Mouse (Mus musculus) embryonic facial prominence, embryonic 14.5 days (tissue): ENCODE results near the gene Col16a1. TPM values are rescaled to one million over a fixed set of nuclear protein-coding genes. Genes with fewer than 3 reads are reported as not detected.
A peak's percentile ranks its signal among the peaks of the same experiment; 100 is the strongest.

Source experiments
- ATAC-seq: fragments of 200-750 bp; cut with Nextera tagmentation; 2 replicates; pipeline ENCODE4 v1.8.0; 2017; ENCODE audit warnings: low read depth, moderate number of reproducible peaks, moderate TSS enrichment
- DNase-seq: peaks from one replicate; pipeline ENCODE4 v3.0.0-alpha.2; 2015; ENCODE audit warnings: low spot score
- H3K27ac ChIP-seq: fragments of 300-500 bp; sonication (generic); replicated peaks from 2 replicates; pipeline ENCODE4 v1.5.1; 2014; ENCODE audit warnings: low read depth, mild to moderate bottlenecking, low read length, moderate library complexity
- H3K27me3 ChIP-seq: fragments of 300-500 bp; sonication (generic); replicated peaks from 2 replicates; pipeline ENCODE4 v1.6.1; 2014; ENCODE audit warnings: low read length; ENCODE audit not compliant: control insufficient read depth, insufficient read depth
- H3K36me3 ChIP-seq: fragments of 300-500 bp; sonication (generic); 2 replicates; pipeline ENCODE4 v1.6.1; 2014; ENCODE audit warnings: low read length, mixed read lengths; ENCODE audit not compliant: control insufficient read depth, insufficient read depth
- H3K4me1 ChIP-seq: fragments of 300-500 bp; sonication (generic); 2 replicates; pipeline ENCODE4 v1.6.1; 2014; ENCODE audit warnings: antibody characterized with exemption, low read length; ENCODE audit not compliant: control insufficient read depth, insufficient read depth
- H3K4me2 ChIP-seq: fragments of 300-500 bp; sonication (generic); 2 replicates; pipeline ENCODE4 v1.6.1; 2014; ENCODE audit warnings: low read depth, mild to moderate bottlenecking, low read length, moderate library complexity, mixed read lengths
- H3K4me3 ChIP-seq: fragments of 300-500 bp; sonication (generic); 2 replicates; pipeline ENCODE4 v1.5.1; 2014; ENCODE audit warnings: low read depth, mild to moderate bottlenecking, low read length
- H3K9ac ChIP-seq: fragments of 300-500 bp; sonication (generic); 2 replicates; pipeline ENCODE4 v1.6.1; 2014; ENCODE audit warnings: low read depth, mild to moderate bottlenecking, low read length, moderate library complexity, mixed read lengths
- H3K9me3 ChIP-seq: fragments of 300-500 bp; sonication (generic); 2 replicates; pipeline ENCODE4 v1.6.1; 2016; ENCODE audit warnings: low read length; ENCODE audit not compliant: control insufficient read depth
- WGBS: fragments of 180-500 bp; shearing (Covaris S2); extraction: QIAGEN DNeasy Blood & Tissue Kit; methylation state at CpG from one replicate; pipeline ENCODE4 v1.1.7; 2014; 5-methylcytosine and 5-hydroxymethylcytosine counted together
- polyA plus RNA-seq: library from polyadenylated mRNA; unstranded; fragments of >200 nt; fragmentation: Nextera tagmentation; extraction: Ambion mirVana; gene quantifications from 2 replicates; pipeline ENCODE4 v1.2.1, GENCODE M21; 2014

Col16a1 gene
- polyA plus RNA-seq, 1 experiment from 2014 or later: 188 TPM

- DNase-seq (peak; percentile 89), ATAC-seq (no peak)
- no peaks in the 10 kb centered on the region for H3K9me3 ChIP-seq
- WGBS: 75% methylated on average over 7 of the region's 8 CpGs
- H3K27ac ChIP-seq: peak overlapping the region; percentile 54
- peak overlapping the region; percentile 80 for H3K4me2 ChIP-seq
- H3K4me3 ChIP-seq: peak overlapping the region; percentile 16
- H3K27me3 ChIP-seq: no peaks in the 10 kb centered on the region
- H3K9ac ChIP-seq: peak overlapping the region; percentile 74; the same call in 1 of the 2 replicates
- peaks cover 32% of the 10 kb centered on the region for H3K36me3 ChIP-seq
- peaks cover 50% of the 10 kb centered on the region for H3K4me1 ChIP-seq
Observed at GRCm38 (mm10) chr4:130050056-130050824, 2.6 kb downstream of the Col16a1 start.

DNA sequence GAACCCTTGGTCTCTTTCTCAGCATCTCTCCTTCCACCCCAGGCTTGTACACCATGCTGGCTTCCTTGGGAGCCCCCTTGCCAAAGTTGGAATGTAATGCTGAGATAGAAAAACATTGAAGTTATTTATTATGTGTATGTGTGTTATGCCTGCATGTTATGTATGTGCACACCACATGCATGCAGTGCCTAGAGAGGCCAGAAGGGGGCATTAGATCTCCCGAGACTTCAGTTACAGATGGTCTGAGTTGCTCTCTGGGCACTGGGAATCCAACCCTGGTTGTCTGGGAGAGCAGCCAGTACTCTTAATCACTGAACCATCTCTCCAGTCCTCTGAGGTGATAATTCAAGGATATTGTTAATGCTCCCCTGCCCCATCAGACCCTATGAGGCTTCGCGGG, 4.6 kb downstream of the Col16a1 start:
- Histone ChIP-seq H3K27ac (no peak overlapping the region), H3K9ac (no peak overlapping the region), H3K27me3 (no peaks in the 10 kb centered on the region), H3K36me3 (peaks cover 45% of the 10 kb centered on the region), H3K4me1 (peaks cover 30% of the 10 kb centered on the region), H3K9me3 (no peaks in the 10 kb centered on the region), H3K4me3 (no peak overlapping the region), H3K4me2 (no peak overlapping the region)
- DNase-seq (no peak), ATAC-seq (no peak)
- WGBS: 92% methylated on average over 3 of the region's 3 CpGs

- Histone ChIP-seq H3K4me1 (peaks cover 29% of the 10 kb centered on the region), H3K9me3 (no peaks in the 10 kb centered on the region), H3K9ac (no peak overlapping the region), H3K27me3 (no peaks in the 10 kb centered on the region), H3K27ac (no peak overlapping the region), H3K4me3 (no peak overlapping the region), H3K4me2 (no peak overlapping the region), H3K36me3 (peaks cover 52% of the 10 kb centered on the region)
- 80% methylated on average over 8 of the region's 9 CpGs for WGBS
- ATAC-seq: no peak
- DNase-seq: no peak
Observed at GRCm38 (mm10) chr4:130053111-130053510, 5.5 kb downstream of the Col16a1 start.

- Histone ChIP-seq H3K9me3 (no peaks in the 10 kb centered on the region), H3K4me1 (peaks cover 14% of the 10 kb centered on the region), H3K9ac (no peak overlapping the region), H3K27me3 (no peaks in the 10 kb centered on the region), H3K36me3 (peaks cover 67% of the 10 kb centered on the region), H3K27ac (peak overlapping the region; percentile 72), H3K4me2 (no peak overlapping the region), H3K4me3 (no peak overlapping the region)
- no peak for DNase-seq
- ATAC-seq: no peak
- WGBS: 27% methylated on average over 1 of the region's 1 CpGs
Observed at GRCm38 (mm10) chr4:130054727-130055126, 7.1 kb downstream of the Col16a1 start.

DNA sequence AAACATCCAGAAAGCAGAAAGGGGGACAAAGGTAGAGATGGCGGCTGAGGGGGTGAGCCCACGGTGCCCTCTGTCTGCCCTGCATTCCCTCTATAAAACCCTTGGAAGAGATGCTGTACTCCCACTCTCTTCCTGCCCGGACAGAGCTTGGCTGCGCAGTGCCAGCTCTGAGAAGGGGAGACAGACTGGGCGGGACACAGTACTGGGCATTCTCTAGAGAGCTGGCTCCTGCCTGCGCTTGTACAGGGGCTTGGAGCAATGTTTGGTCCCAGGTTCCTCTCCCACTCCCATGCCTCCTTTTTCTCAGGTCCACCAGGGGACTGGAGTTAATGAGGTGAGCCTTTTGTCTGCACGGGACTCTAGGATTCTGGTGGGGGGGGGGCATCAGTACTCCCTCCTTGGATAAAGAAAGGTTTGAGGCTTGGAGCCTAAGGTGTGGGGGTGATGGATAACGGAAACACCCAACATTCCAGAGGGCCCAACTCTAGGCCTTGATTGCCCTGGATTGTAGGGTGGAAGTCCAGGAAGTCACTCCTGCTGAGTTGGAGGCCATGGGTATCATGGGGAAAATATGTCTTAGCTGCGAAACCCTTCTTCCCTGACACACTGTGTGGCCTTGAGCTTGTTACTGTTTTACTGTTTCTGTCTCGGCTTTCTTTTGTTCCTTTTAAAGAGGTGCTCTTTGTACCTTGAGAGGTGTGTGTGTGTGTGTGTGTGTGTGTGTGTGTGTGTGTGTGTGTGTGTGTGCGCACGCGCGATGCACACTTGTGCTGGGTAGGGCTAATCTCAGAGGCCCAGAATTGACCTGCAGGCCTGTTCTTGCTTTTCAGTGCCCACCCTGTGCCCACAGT, 7.7 kb downstream of the Col16a1 start:
- H3K27ac ChIP-seq: peak overlapping the region; percentile 72

DNA sequence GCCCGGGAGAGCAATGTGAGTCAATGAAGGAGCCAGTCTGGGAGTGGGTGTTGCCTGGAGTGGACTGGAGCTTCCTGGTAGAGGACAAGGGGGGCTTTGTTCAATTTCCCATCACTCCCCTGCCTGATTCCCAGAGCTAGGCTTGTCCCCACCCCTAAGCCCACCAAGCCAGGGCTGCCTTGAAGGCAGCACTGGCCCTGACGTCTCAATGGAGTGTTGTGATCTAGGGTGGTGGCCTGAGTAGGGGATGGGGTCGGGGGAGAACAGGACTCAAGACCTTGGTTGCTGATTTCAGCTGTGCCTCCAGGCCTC, 8.3 kb downstream of the Col16a1 start:
- peak overlapping the region; percentile 72 for H3K27ac ChIP-seq

More for the DNA sequence above, 7.7 kb downstream of the Col16a1 start:
- H3K36me3 ChIP-seq: peaks cover 74% of the 10 kb centered on the region
- no peak overlapping the region for H3K9ac ChIP-seq
- no peak for ATAC-seq
- no peak overlapping the region for H3K4me3 ChIP-seq
- no peak overlapping the region for H3K4me2 ChIP-seq
- no peaks in the 10 kb centered on the region for H3K27me3 ChIP-seq
- peaks cover 7% of the 10 kb centered on the region for H3K4me1 ChIP-seq
- 78% methylated on average over 14 of the region's 14 CpGs for WGBS
- H3K9me3 ChIP-seq: no peaks in the 10 kb centered on the region
- DNase-seq: no peak

DNA sequence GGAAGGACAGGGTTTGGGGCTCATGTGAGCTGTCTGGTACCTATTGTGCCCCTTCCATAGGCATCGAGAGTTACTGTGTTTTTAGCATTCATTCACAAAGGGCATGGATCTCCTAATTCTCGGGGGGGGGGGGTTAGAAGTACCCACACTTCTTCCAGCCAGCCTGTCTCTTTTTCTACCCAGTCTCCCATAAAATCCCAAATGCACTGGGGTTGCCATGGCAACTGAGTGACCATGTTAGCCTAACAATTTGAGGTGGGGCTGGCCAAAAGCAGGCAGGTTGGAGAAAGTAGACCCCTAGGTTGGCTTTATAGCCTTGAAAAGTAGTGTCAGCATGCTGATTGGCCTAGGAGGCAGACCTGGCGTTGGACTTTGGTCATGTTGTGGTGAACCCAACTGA, 8.8 kb downstream of the Col16a1 start:
- Histone ChIP-seq H3K4me1 (no peaks in the 10 kb centered on the region), H3K36me3 (peaks cover 83% of the 10 kb centered on the region), H3K27ac (peak overlapping the region; percentile 69), H3K9ac (no peak overlapping the region), H3K4me3 (no peak overlapping the region), H3K4me2 (no peak overlapping the region), H3K27me3 (no peaks in the 10 kb centered on the region), H3K9me3 (no peaks in the 10 kb centered on the region)
- ATAC-seq (no peak), DNase-seq (no peak)
- WGBS: 83% methylated on average over 3 of the region's 3 CpGs

More for the DNA sequence above, 8.3 kb downstream of the Col16a1 start:
- H3K9me3 ChIP-seq: no peaks in the 10 kb centered on the region
- no peaks in the 10 kb centered on the region for H3K27me3 ChIP-seq
- ATAC-seq (peak; percentile 30; the same call in 1 of the 2 replicates), DNase-seq (no peak)
- no peak overlapping the region for H3K4me2 ChIP-seq
- H3K9ac ChIP-seq: no peak overlapping the region
- 37% methylated on average over 3 of the region's 3 CpGs for WGBS
- H3K4me3 ChIP-seq: no peak overlapping the region
- peaks cover 1% of the 10 kb centered on the region for H3K4me1 ChIP-seq
- peaks cover 79% of the 10 kb centered on the region for H3K36me3 ChIP-seq

- no peaks in the 10 kb centered on the region for H3K4me1 ChIP-seq
- H3K4me2 ChIP-seq: no peak overlapping the region
- H3K4me3 ChIP-seq: no peak overlapping the region
- H3K36me3 ChIP-seq: peaks cover 87% of the 10 kb centered on the region
- no peaks in the 10 kb centered on the region for H3K27me3 ChIP-seq
- DNase-seq: no peak
- H3K27ac ChIP-seq: no peak overlapping the region
- no peaks in the 10 kb centered on the region for H3K9me3 ChIP-seq
- H3K9ac ChIP-seq: no peak overlapping the region
- peak; percentile 50 for ATAC-seq
Observed at GRCm38 (mm10) chr4:130060937-130061336, 13.3 kb downstream of the Col16a1 start.
